Mouse (Mus musculus) CD4-positive, CD25-positive, alpha-beta regulatory T cell, adult 4 months (primary cell): ENCODE data around the gene Rap1gap2. TPM values are rescaled to one million over a fixed set of nuclear protein-coding genes. Genes with fewer than 3 reads are reported as not detected.
A peak's percentile ranks its signal among the peaks of the same experiment; 100 is the strongest.

Experiments used
- ATAC-seq: one replicate; pipeline ENCODE4 v1.8.0; 2017
- polyA plus RNA-seq, 2 experiments: library from polyadenylated mRNA; unstranded; fragments of 100-300 nt; shearing (Covaris generic); gene quantifications; one replicate each; pipeline ENCODE4 v1.2.1; 2017

Gene Rap1gap2
- polyA plus RNA-seq, 2 experiments from 2014 or later: 1.3 to 1.9 TPM

- no peak for ATAC-seq
Measured at GRCm38 (mm10) chr11:74574768-74575434, 35.8 kb downstream of the Rap1gap2 start.

GRCm38 (mm10) chr11:74572459-74573061, 38.2 kb downstream of the Rap1gap2 start:
- peak; percentile 84 for ATAC-seq

DNA sequence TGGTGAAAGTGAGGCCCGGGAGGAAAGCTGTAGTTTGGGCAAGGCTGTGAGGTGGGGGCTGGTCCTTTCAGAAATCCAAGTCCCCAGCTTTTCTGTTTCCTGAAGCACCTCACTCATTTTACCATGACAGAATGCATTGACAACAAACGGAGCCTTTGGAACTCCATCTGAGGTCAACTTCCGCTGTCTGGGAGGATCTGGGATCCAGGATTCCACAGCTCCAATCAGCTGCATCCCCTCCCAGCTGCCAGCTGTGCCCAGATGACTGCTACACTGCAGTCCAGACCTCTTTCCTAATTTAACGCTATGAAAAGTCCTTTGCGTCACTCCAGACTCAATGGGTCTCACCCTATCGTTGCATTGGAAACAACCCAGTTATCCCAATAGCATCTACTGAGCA, 41.0 kb downstream of the Rap1gap2 start:
- no peak for ATAC-seq

DNA sequence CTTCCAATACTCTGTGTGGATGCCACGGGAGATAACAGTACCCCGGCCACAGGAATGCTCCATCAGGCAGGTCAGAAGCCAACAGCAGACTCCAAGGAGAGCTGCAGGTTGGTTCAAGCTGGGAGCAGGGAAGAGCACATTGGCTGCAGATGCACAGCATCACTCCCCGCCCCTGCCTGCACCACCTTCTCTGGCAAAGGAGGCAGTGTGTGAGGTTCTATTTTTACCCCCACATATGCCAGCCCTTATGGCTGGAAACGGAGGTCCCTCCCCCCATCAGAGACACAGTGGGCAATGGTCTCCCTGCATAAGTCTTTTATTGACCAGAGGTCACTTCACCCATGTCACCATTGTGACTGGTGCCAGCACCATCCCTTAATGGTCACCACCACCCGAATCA, 42.3 kb downstream of the Rap1gap2 start:
- ATAC-seq: no peak

- ATAC-seq: no peak
Measured at GRCm38 (mm10) chr11:74568004-74568403, 42.7 kb downstream of the Rap1gap2 start.

GRCm38 (mm10) chr11:74566326-74566874, 44.3 kb downstream of the Rap1gap2 start:
- ATAC-seq: no peak

DNA sequence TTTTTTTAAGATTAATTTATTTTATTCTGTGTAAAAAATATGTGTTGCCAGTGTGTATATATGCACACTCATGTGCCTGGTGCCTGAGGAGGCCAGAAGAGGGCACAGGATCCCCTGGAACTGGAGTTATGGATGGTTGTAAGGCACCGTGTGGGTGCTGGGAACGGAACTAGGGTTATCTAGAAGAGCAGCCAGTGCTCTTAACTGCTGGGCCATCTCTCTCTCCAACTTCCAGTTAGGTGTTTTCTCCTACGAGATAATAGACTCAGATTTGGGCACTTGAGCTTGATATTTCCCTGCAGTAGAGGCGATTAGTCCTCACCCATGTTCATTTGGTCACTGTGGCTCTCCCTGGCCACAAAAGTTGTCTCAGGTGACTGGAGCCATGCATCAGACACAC, 49.3 kb downstream of the Rap1gap2 start:
- ATAC-seq: no peak

DNA sequence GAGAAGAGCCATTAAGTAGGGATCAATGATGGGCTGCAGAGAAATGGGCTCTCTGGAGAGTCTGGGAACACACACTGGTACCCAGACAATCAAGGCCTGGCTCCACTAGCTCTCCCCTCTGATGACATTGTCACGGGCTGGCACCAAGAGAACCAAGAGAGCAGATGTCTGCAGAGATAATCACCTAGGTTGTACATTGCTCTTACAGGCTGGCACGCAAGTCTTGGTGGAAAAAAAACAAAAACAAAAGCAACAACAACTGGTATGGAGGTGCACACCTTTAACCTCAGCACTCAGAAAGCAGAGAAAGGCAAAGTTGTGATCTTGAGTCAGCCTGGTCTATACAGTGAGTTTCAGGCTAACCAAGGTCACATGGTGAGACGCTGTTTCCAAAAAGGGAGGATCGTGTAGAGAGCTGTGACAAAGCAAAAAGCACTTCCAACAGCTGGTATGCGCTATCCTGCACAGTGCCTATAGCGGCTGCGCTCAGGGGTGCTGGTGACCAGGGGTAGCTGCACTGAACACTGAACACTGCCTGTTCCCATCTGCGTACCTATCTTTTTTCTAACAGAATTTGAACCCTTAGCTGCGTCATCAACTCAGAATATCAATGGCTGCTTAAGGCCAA, 50.0 kb downstream of the Rap1gap2 start:
- no peak for ATAC-seq

DNA sequence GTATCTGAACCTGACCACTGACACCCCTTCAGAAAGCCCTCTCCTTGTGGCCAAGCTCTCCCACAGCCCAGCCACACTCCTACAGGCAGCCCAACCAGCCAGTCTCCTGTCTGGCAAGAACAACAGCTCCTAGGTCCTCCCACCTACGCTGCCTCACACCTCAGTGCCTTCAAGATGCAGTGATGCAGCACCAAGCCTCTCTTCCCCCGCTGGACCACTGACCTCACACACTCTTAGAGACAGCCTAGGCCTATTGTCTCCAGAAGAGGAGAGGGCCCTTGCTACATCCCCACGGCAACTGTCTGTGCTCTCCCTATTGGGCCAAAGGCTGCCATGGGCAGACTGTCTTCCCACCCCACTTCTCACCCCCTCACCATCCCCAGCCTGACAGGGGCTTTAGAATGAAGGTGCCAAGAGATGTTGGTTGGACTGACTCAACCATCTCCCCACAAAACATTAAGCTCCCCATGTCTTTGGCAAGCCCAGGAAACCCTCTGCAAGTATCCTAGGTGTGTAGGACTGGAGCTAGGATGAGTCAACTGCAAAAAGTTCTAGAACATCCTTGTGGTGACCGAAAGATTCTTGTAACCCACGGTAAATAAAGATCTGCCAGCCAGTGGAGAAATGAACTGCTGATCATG, 50.8 kb downstream of the Rap1gap2 start:
- ATAC-seq: no peak

- no peak for ATAC-seq
Measured at GRCm38 (mm10) chr11:74558933-74559332, 51.8 kb downstream of the Rap1gap2 start.

- ATAC-seq: no peak
Measured at GRCm38 (mm10) chr11:74557456-74558230, 53.1 kb downstream of the Rap1gap2 start.

DNA sequence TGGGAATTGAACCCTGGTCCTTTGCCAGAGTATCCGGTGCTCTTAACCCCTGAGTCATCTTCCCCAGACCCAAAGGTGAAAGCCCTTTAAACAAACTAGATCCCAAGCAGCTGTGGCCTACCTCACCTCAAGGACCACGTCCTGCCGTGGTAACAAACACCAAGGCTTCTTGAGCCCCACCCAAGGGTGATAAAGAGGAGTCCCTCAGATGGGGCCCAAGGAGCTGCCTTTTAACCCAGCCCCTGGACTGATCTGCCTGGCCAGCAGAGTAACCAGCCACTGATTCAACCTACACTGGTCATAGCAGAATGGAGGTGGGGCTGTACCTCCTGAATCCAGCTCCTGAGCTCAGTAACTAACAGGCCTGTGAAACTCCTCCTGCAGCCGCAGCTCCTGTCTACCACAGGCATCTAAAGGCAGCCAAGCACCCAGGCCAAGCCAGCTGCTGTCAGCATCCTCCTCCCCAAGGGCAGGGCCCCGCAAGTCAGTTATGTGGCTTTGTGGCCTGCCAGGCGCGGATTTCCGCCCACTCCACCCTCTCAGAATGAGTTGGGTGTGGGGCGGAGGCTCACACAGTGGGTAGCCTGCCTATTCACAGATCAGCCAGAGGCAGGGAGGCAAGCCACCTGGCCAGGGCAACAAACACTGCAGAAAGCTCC, 54.9 kb downstream of the Rap1gap2 start:
- peak; percentile 91 for ATAC-seq

- no peak for ATAC-seq
Measured at GRCm38 (mm10) chr11:74554683-74555341, 55.9 kb downstream of the Rap1gap2 start.

DNA sequence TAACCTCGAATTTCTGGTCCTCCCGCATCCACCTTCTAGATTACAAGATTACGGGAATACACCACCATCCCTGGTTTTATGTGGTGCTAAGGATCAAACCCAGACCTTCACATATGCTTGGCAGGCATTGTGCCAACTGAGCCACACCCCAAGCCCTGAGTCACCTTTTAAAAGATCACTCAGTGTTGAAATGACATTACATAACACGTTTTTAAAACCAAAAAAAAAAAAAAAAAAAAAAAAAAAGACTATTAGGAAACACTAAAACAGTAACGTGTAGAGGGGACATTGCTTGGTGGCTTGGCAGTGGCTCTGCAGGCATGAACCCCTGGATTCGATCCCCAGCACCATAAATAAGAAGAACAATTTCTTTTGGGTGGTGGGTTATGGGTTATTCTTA, 59.1 kb downstream of the Rap1gap2 start:
- no peak for ATAC-seq

DNA sequence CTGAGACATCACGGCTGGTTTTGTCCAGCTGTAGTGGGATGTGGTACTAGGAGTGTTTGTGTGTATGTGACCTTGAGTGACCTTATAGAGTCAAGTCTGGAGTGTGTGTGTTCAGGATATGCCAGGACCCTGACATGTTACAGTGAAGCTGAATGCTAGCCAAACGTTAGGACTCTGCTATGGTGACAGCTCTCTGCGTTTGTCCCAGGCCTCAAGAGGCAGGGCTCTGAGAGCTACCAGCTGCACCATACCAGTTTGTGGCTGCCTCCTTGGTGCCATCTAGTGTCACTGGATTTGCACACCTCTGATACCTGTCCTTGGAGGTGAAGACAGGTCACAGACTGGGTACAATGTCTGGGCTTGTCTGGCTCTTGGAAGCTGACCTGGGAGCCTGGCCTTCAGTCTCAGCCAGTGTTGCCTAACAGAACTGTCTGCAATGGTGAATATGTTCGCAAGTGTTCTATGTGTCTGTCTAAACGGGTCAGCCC, 60.1 kb downstream of the Rap1gap2 start:
- no peak for ATAC-seq

DNA sequence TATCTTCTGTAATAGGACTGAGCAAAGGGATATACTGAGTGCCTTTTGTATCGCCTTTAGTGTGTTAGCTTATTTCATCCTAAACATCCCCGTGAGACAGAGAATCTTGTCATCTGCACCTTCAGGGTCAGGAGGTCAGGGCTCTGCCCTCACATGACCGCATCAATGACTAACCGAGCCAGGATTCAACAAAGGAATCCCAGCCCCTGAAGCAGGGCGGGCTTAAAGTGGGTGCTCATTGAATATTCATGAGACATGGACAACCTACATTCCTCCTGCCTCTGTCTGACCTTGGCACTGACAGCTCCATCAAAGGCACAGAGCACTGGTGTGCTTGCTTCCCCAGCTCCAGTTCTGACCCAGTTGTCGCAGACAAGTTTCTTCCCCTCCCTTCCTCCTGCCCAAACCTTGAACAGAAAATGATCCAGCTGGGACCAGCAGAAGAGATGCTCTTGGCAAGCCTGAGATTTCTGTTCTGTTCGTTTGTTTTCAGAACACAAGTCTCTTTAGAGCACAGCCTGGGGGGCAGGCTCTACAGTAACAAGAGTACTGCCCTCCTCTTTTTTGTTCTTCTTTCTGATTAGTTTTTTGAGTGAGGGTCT, 61.8 kb downstream of the Rap1gap2 start:
- no peak for ATAC-seq

GRCm38 (mm10) chr11:74546933-74547694, 63.6 kb downstream of the Rap1gap2 start:
- peak; percentile 91 for ATAC-seq

- no peak for ATAC-seq
Measured at GRCm38 (mm10) chr11:74546165-74546564, 64.5 kb downstream of the Rap1gap2 start.

- ATAC-seq: no peak
Measured at GRCm38 (mm10) chr11:74545560-74545959, 65.2 kb downstream of the Rap1gap2 start.

- no peak for ATAC-seq
Measured at GRCm38 (mm10) chr11:74537352-74537751, 73.4 kb downstream of the Rap1gap2 start.
